Mouse (Mus musculus): Measurements from ENCODE around the gene Col13a1. TPM values are rescaled to one million over a fixed set of nuclear protein-coding genes. Genes with fewer than 3 reads are reported as not detected.

Col13a1 gene
- polyA plus RNA-seq, 1 experiment = 25.3 TPM

DNA sequence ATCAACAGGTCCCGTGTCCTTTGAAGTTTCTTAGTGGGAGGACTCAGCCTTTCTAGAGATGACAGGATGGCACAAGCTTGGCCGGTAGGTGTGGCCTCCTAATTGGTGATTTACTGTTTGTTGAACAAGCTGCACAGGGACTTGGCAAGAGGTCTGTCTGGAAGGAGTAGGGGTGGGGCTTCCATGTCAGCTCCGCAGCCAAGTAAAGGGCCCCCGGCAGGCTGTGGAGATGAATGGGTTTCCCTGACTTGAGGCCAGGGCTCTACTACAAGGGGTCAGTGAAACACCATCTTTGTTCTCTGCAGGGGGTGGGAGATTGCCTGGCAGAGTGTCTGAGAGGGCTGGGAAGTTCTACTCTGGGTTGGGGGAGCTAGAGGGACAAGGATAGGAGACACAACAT lies 99.5 kb downstream of the Col13a1 start:
- 22% methylated on average over 4 of the region's 4 CpGs for WGBS
- DNase-seq = no peak
- TF ChIP-seq CTCF (IDR thresholded peaks at IDR 0.05; ENCODE audit: insufficient read depth, low read length) (no peak), POLR2A (IDR thresholded peaks at IDR 0.05; ENCODE audit: borderline replicate concordance, extremely low read depth, low read depth, low read length) (no peak)
- H3K4me3 ChIP-seq (replicated peaks; ENCODE audit: extremely low read depth, low read depth, low read length) = no peak overlapping the region
- no peaks in the 10 kb centered on the region; the same call in 1 of the 2 replicates for H3K4me1 ChIP-seq (ENCODE audit: control insufficient read depth, insufficient read depth, low read length)

DNA sequence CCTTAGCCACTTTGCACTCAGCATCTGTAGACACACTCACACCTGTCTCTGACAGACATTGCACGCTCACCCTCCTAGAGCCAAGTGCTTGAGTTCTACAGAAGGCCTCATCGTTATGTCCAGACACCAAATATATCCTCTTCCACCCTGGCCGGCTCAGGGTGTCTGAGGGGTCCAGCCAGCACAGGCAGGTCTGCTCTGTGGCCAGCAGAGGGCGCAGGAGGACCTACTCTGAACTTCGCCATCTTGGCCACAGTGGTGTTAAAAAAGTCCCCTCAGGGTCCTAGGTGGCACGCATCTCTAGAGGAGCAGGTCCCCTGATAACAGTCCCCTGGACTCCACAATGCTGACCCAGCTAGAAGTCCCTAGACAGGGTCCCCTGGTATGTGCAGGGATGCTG lies 101.1 kb downstream of the Col13a1 start:
- no peak overlapping the region for H3K4me3 ChIP-seq (replicated peaks; ENCODE audit: extremely low read depth, low read depth, low read length)
- no peaks in the 10 kb centered on the region; the same call in 1 of the 2 replicates for H3K4me1 ChIP-seq (ENCODE audit: control insufficient read depth, insufficient read depth, low read length)
- 5% methylated on average over 6 of the region's 6 CpGs for WGBS
- peak; percentile 48 for DNase-seq
- TF ChIP-seq CTCF (IDR thresholded peaks at IDR 0.05; ENCODE audit: insufficient read depth, low read length) (peak; percentile 62), POLR2A (IDR thresholded peaks at IDR 0.05; ENCODE audit: borderline replicate concordance, extremely low read depth, low read depth, low read length) (no peak)

DNA sequence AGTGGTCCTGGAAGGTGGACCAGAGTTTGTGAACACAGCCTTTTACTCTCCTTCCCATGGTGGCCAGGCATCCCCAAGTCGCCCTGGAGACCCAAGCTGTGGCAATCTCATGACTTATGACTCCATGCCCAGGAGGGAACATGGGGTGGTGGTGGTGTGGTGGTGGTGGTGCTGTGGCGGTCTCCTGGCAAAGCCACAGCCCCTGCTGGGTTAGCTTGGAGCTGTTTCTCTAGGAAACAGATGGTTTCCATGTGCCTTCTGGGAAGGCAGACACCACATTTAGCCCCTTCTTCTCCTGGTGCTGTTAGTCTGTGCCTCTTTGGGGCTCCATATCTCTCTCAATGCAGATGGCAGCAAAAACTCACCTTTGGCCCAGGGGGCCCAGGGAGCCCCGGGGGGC lies 109.1 kb downstream of the Col13a1 start:
- DNase-seq = no peak
- 81% methylated on average over 3 of the region's 3 CpGs for WGBS
- H3K4me1 ChIP-seq (ENCODE audit: control insufficient read depth, insufficient read depth, low read length) = no peaks in the 10 kb centered on the region
- TF ChIP-seq POLR2A (IDR thresholded peaks at IDR 0.05; ENCODE audit: borderline replicate concordance, extremely low read depth, low read depth, low read length) (no peak), CTCF (IDR thresholded peaks at IDR 0.05; ENCODE audit: insufficient read depth, low read length) (no peak)
- no peak overlapping the region for H3K4me3 ChIP-seq (replicated peaks; ENCODE audit: extremely low read depth, low read depth, low read length)

DNA sequence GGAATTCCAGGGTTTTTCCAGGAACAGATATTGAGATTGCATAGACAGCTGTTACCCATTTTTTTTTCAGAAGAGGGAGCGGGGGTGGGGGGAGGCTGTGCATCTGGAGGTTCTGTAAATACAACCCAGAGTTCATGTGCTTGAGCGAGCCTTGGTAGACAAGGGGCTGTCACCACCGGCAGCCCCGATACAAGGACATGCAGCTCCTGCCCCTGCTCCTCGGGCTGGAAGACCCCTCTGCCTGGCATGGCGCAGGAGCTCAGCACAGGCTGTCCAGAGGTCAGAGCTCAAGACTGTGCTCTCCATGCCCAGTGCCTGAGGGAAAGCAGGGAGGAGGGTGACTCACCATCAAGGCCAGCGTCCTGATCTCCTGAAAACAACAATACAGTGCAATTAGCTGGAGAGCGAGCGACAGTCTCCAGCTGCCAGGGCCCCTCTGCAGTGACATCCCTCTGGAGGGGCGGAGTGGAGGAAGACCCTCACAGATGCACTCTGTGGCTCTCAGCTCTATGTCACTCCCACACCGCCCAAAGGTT lies 112.8 kb downstream of the Col13a1 start:
- Histone ChIP-seq H3K4me3 (replicated peaks; ENCODE audit: extremely low read depth, low read depth, low read length) (no peak overlapping the region), H3K4me1 (ENCODE audit: control insufficient read depth, insufficient read depth, low read length) (no peaks in the 10 kb centered on the region)
- 48% methylated on average over 11 of the region's 11 CpGs for WGBS
- DNase-seq = no peak
- TF ChIP-seq POLR2A (IDR thresholded peaks at IDR 0.05; ENCODE audit: borderline replicate concordance, extremely low read depth, low read depth, low read length) = no peak
- TF ChIP-seq CTCF (IDR thresholded peaks at IDR 0.05; ENCODE audit: insufficient read depth, low read length) = no peak

DNA sequence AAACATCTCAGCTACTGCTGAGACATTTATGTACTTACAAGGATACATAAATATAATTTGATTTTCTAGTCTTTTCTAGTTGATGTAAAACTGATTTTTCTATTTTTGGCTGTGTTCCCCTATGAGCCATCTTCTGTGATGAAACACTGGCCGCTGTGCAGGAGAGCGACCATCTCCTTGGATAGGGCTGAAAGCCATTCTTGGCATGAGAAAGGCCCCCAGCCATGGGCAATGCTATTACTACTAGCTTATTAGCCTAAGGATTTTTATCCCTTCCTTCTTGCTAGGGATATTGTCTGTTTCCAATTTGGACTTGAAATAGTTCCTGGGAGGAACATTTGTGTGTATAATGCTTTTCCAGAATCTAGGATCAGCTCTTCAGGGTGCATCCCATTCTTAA lies 119.5 kb downstream of the Col13a1 start:
- TF ChIP-seq POLR2A (IDR thresholded peaks at IDR 0.05; ENCODE audit: borderline replicate concordance, extremely low read depth, low read depth, low read length) (no peak), CTCF (IDR thresholded peaks at IDR 0.05; ENCODE audit: insufficient read depth, low read length) (no peak)
- Histone ChIP-seq H3K4me3 (replicated peaks; ENCODE audit: extremely low read depth, low read depth, low read length) (no peak overlapping the region), H3K4me1 (ENCODE audit: control insufficient read depth, insufficient read depth, low read length) (no peaks in the 10 kb centered on the region)
- DNase-seq = no peak
- 91% methylated on average over 2 of the region's 2 CpGs for WGBS

DNA sequence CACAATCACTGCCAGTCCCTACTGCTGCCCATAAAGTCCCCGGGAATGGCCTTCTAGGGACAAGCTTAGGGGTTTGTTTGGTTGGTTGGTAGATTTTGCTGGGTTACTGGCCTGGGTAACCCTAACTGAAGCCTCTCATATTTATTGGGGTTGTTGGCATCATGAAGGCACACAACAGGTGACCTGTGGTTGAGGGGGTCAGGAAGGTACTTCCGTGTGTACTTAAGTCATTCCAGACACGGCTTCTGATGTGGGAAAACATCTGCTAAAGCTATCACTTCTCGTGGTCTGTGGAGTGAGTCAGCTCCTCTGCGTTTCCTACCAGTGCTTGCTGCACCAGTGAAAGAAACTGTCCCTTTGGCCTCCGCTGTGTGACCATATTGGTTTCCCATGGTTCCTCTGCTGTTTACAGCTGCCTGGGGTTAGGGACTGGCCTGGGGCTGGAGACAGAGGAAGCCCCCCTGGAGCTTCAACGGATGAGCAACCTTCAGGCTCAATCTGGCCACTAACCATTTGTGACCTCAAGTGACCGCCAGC lies 123.7 kb downstream of the Col13a1 start:
- TF ChIP-seq POLR2A (IDR thresholded peaks at IDR 0.05; ENCODE audit: borderline replicate concordance, extremely low read depth, low read depth, low read length) (no peak), CTCF (IDR thresholded peaks at IDR 0.05; ENCODE audit: insufficient read depth, low read length) (no peak)
- Histone ChIP-seq H3K4me1 (ENCODE audit: control insufficient read depth, insufficient read depth, low read length) (no peaks in the 10 kb centered on the region), H3K4me3 (replicated peaks; ENCODE audit: extremely low read depth, low read depth, low read length) (no peak overlapping the region)
- WGBS = 58% methylated on average over 8 of the region's 8 CpGs
- no peak for DNase-seq

DNA sequence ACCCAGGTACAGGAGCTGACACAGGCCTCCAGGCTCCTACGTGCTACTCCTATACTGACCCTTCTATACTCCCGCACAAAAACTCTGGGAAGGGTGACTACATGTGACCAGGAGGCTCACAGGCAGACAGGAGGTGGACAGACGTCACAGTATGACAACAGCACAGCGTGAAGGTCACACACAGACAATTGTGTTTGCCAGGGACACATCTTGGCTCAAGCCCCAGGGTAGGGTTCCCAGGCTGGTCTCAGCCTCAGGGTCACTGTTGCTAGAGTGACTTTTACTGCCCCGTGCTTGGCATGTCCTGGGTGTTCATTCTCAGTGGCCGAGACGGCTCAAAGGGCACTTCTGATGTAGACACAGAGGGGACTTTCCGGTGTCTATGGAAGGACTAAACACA lies 126.1 kb downstream of the Col13a1 start:
- DNase-seq = no peak
- no peak for TF ChIP-seq CTCF (IDR thresholded peaks at IDR 0.05; ENCODE audit: insufficient read depth, low read length)
- no peak for TF ChIP-seq POLR2A (IDR thresholded peaks at IDR 0.05; ENCODE audit: borderline replicate concordance, extremely low read depth, low read depth, low read length)
- no peaks in the 10 kb centered on the region for H3K4me1 ChIP-seq (ENCODE audit: control insufficient read depth, insufficient read depth, low read length)
- 80% methylated on average over 8 of the region's 8 CpGs for WGBS
- no peak overlapping the region for H3K4me3 ChIP-seq (replicated peaks; ENCODE audit: extremely low read depth, low read depth, low read length)

DNA sequence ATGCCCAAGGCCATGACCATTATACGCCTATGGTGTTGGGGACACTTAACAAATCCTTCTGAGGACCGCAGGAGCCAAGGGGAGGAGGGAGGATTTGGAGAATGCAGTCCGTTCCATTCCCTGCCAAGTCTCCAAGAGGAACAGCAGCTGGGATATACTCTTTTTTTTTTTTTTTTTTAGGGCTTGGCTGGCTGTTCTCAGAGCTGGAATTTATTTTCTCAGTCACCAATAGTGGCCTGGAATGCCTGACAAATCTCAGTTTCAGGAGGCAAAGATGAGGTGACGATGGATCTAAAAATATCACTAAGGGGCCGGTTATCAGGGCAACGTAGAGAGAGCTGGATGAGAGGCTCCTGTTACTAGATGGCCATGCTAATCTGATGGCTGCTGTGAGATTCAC lies 130.4 kb downstream of the Col13a1 start:
- no peak for TF ChIP-seq CTCF (IDR thresholded peaks at IDR 0.05; ENCODE audit: insufficient read depth, low read length)
- TF ChIP-seq POLR2A (IDR thresholded peaks at IDR 0.05; ENCODE audit: borderline replicate concordance, extremely low read depth, low read depth, low read length) = no peak
- no peak for DNase-seq
- 54% methylated on average over 6 of the region's 6 CpGs for whole genome bisulfite sequencing
- Histone ChIP-seq H3K4me1 (ENCODE audit: control insufficient read depth, insufficient read depth, low read length) (no peaks in the 10 kb centered on the region), H3K4me3 (replicated peaks; ENCODE audit: extremely low read depth, low read depth, low read length) (no peak overlapping the region)

DNA sequence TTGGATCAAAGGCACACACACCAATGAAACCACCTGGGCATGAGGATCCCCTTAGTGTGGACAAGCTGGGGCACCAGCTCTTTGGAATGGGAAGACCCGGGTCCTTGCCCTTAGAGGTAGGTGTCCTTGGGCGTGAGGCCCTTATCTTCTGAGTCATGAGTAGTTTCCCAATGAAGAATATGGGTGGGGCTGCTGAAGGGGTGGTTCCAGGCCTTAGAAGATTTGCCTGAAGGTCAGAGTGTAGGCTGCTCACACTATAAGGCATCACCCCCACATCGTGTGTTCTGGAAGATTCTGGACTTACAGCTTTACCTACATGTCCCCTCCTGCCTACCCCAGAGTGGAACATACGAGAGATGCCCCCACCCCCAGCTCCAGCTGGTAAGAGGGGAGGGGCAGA lies 133.4 kb downstream of the Col13a1 start:
- 61% methylated on average over 4 of the region's 4 CpGs for WGBS
- no peak for DNase-seq
- H3K4me1 ChIP-seq (ENCODE audit: control insufficient read depth, insufficient read depth, low read length) = no peaks in the 10 kb centered on the region

DNA sequence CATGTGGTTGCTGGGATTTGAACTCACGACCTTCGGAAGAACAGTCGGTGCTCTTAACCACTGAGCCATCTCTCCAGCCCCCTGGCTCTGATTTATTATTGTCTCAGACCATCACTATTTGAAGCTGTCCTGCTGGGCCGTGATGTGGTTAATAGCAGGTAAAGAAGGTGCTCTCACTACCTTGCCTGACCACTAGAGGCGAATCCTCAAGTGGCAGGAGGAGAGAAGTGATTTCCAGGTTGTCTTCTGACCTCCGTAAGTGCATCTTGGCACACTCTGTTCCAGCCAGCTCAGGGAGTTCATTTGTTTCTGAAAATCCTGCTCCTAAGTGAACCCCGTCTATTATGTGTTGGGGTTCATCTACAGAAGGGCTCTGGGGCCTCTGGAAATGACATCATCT lies 134.4 kb downstream of the Col13a1 start:
- WGBS = 71% methylated on average over 7 of the region's 7 CpGs
- no peak for TF ChIP-seq CTCF (IDR thresholded peaks at IDR 0.05; ENCODE audit: insufficient read depth, low read length)
- no peak for TF ChIP-seq POLR2A (IDR thresholded peaks at IDR 0.05; ENCODE audit: borderline replicate concordance, extremely low read depth, low read depth, low read length)
- H3K4me1 ChIP-seq (ENCODE audit: control insufficient read depth, insufficient read depth, low read length) = no peaks in the 10 kb centered on the region
- DNase-seq = no peak
- no peak overlapping the region for H3K4me3 ChIP-seq (replicated peaks; ENCODE audit: extremely low read depth, low read depth, low read length)

More for the DNA sequence above, 133.4 kb downstream of the Col13a1 start:
- TF ChIP-seq POLR2A (IDR thresholded peaks at IDR 0.05; ENCODE audit: borderline replicate concordance, extremely low read depth, low read depth, low read length) = no peak
- no peak for TF ChIP-seq CTCF (IDR thresholded peaks at IDR 0.05; ENCODE audit: insufficient read depth, low read length)
- no peak overlapping the region for H3K4me3 ChIP-seq (replicated peaks; ENCODE audit: extremely low read depth, low read depth, low read length)

All from lung, adult 2 months (tissue).